Mouse (Mus musculus): ENCODE results near the gene Stx3. TPM values are rescaled to one million over a fixed set of nuclear protein-coding genes. Genes with fewer than 3 reads are reported as not detected.

Stx3 gene
- polyA plus RNA-seq, 1 experiment from 2014 or later: 19.3 TPM

Other genes with a start within 250 kb of the Stx3 start
- gene Ms4a6d, start 214.6 kb downstream of the Stx3 start, polyA plus RNA-seq (2015; fragmentation: Nextera tagmentation; extraction: Ambion mirVana): 5.7 and 6.8 TPM in 2 replicates
- gene Ms4a2, start 195.7 kb downstream of the Stx3 start, polyA plus RNA-seq (2015; fragmentation: Nextera tagmentation; extraction: Ambion mirVana): 0.20 and 0.35 TPM in 2 replicates
- 0.23 TPM in 1 of 2 replicates, not detected in the other for gene Ms4a3, start 178.6 kb downstream of the Stx3 start, polyA plus RNA-seq (2015; fragmentation: Nextera tagmentation; extraction: Ambion mirVana)
- not detected in 2 replicates for gene Oosp2, start 158.8 kb downstream of the Stx3 start, polyA plus RNA-seq (2015; fragmentation: Nextera tagmentation; extraction: Ambion mirVana)
- not detected in 2 replicates for gene Oosp1, start 128.3 kb downstream of the Stx3 start, polyA plus RNA-seq (2015; fragmentation: Nextera tagmentation; extraction: Ambion mirVana)
- not detected in 2 replicates for gene Oosp3, start 122.3 kb downstream of the Stx3 start, polyA plus RNA-seq (2015; fragmentation: Nextera tagmentation; extraction: Ambion mirVana)
- 0.70 and 1.3 TPM in 2 replicates for gene Gif, start 71.8 kb downstream of the Stx3 start, polyA plus RNA-seq (2015; fragmentation: Nextera tagmentation; extraction: Ambion mirVana)
- 36.2 and 40.4 TPM in 2 replicates for gene Mrpl16, start 49.0 kb downstream of the Stx3 start, polyA plus RNA-seq (2015; fragmentation: Nextera tagmentation; extraction: Ambion mirVana)
- not detected in 2 replicates for gene Olfr1417, start 19.8 kb upstream of the Stx3 start, polyA plus RNA-seq (2015; fragmentation: Nextera tagmentation; extraction: Ambion mirVana)
- gene Olfr1418, start 41.7 kb upstream of the Stx3 start, polyA plus RNA-seq (2015; fragmentation: Nextera tagmentation; extraction: Ambion mirVana): not detected in 2 replicates
- not detected in 2 replicates for gene Olfr1419, start 55.7 kb upstream of the Stx3 start, polyA plus RNA-seq (2015; fragmentation: Nextera tagmentation; extraction: Ambion mirVana)
- 0.05 TPM in 1 of 2 replicates, not detected in the other for gene Olfr1420, start 67.2 kb upstream of the Stx3 start, polyA plus RNA-seq (2015; fragmentation: Nextera tagmentation; extraction: Ambion mirVana)
- gene Patl1, start 93.0 kb upstream of the Stx3 start, polyA plus RNA-seq (2015; fragmentation: Nextera tagmentation; extraction: Ambion mirVana): 18.9 and 19.0 TPM in 2 replicates
- 3.1 and 4.0 TPM in 2 replicates for gene Osbp, start 146.5 kb upstream of the Stx3 start, polyA plus RNA-seq (2015; fragmentation: Nextera tagmentation; extraction: Ambion mirVana)
- not detected in 2 replicates for gene Olfr1423, start 221.9 kb upstream of the Stx3 start, polyA plus RNA-seq (2015; fragmentation: Nextera tagmentation; extraction: Ambion mirVana)
- not detected in 2 replicates for gene Olfr1424, start 243.3 kb upstream of the Stx3 start, polyA plus RNA-seq (2015; fragmentation: Nextera tagmentation; extraction: Ambion mirVana)